Mouse (Mus musculus) left cerebral cortex, postnatal 25 days (tissue): Measurements from ENCODE around the gene Lcn4. TPM values are rescaled to one million over a fixed set of nuclear protein-coding genes. Genes with fewer than 3 reads are reported as not detected.

Source experiments
- DNase-seq, 2 experiments: peaks; one replicate each; pipeline ENCODE4 v3.0.0; 2022; ENCODE audit warnings: low spot score in 2 of 2, mixed read lengths in 1 of 2
- intact Hi-C: fragments of 180-260 bp; cut with DNase I; formaldehyde crosslinking; loops from one replicate; pipeline ENCODE4 v1.15.1; 2025
- total RNA-seq, 2 experiments: library from RNA; stranded (reverse); gene quantifications; 2 replicates each; pipeline ENCODE4 v1.2.3; 2021

Gene Lcn4
- total RNA-seq, 2 experiments from 2014 or later, result not detected

GRCm38 (mm10) chr2:26636325-26636635 lies 34.8 kb downstream of the Lcn4 start:
- DNase-seq, result no peak
- intact Hi-C loops, result loop anchor here (10.0 kb wide), 1 partner anchor 389 kb away; the partner anchor contains the start of gene Slc2a6

GRCm38 (mm10) chr2:26635489-26636324 lies 35.4 kb downstream of the Lcn4 start:
- peak in 1 of 2 experiments; percentile 11 for DNase-seq

DNA sequence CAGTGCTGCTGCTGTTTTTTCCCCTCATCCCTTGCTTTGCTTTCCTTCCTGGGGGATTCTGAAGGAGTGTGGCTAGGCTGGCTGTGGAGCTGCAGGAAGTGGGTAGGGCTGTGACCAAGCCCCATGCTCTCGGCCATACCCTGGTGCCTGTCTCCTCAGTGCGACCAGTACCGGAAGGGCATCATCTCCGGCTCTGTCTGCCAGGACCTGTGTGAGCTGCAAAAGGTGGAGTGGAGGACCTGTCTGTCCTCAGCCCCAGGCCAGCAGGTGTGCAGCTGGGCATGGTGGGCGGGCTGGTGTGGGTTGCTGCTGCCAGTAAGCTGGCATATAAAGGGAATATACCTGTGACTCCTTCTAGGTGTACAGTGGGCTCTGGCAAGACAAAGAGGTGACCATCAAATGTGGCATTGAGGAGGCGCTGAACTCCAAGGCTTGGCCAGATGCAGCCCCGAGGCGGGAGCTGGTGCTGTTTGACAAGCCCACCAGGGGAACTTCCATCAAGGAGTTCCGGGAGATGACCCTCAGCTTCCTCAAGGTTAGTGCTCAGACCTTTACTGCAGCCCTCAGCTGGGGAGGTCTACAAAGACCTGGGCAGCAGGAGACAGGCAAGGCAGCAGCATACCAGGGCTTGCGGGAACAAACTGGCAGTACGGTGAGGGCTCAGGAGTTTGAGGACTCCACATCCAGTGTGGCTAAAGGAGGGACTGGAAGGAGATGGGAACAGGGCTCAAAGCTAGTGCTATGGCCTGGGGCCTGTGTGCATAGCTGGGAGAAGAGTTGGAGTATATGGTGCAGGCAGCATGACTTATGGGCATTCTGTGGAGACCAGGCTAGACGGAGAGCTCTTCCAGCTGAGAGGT lies 36.2 kb downstream of the Lcn4 start:
- intact Hi-C loops, result loop anchor here (10.0 kb wide), 1 partner anchor 390 kb away; the partner anchor contains the start of gene Slc2a6
- DNase-seq, result peak in 1 of 2 experiments; percentile 4

More at GRCm38 (mm10) chr2:26635489-26636324, 35.4 kb downstream of the Lcn4 start:
- intact Hi-C loops, result loop anchor here (10.0 kb wide), 1 partner anchor 389 kb away; the partner anchor contains the start of gene Slc2a6

DNA sequence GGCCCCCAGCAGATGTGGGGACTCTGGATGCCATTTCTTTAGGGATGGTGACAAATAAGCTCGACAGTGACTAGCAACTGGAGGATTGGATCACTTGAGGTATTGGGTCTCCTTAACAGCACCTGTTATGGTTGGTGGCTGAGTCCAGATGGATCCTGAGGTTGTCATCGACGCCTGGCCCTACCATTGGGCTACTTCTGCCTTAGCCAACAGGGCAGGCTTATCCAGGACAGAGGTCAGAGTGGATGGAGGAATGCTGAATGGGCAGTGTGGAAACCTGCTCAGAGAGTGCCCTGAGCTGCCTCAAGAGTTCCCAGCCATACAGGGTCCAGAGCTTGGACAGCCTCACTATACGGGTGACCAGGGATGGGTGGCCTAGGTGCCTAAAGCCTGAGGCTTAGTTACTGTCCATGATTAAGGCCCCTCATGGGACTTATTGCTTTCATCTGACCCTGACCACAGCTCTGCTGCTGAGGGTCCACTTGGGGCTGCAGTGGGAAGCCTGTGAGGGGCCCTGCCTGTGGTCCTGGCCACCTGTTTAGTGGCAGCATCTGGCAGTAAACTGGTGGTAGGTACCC lies 37.0 kb downstream of the Lcn4 start:
- intact Hi-C loops, result loop anchor here (10.0 kb wide), 1 partner anchor 391 kb away; the partner anchor contains the start of gene Slc2a6
- no peak for DNase-seq

- DNase-seq, result no peak
- intact Hi-C loops, result loop anchor here (10.0 kb wide), 1 partner anchor 392 kb away; the partner anchor contains the start of gene Slc2a6
Measured at GRCm38 (mm10) chr2:26632541-26633395, 38.3 kb downstream of the Lcn4 start.

DNA sequence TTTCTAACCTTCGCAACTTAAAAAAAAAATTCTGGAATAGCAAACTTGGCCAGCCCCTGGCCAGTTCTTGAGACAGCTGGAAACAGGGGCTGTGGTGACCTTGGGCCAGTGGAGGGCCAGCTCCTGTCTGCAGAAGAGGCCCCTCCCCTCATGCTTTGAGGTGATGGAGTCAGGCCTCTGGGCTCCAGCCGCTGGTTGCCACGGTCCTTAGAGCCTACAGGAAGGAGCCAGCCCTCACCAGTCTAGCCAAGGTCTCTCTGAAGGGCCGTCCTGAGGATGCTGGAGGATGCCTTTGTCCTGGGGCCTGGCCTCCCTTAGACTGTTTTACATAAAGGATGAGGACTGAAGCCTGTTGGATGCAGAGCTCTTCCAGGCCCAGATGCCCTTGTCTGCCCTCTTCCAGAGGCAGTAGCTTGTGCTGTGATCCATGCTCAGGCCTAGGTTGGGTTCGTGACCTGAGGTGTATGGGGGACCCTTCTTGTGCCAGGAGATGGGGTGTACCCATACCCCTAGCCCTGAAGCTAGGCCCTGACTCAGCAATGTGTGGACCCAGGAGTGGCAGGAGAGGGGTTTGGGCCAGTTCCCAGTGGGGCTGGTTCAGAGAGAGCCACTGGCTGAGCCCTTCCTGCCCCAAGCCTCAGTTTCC lies 42.2 kb downstream of the Lcn4 start:
- intact Hi-C loops, result loop anchor here (5.0 kb wide), 1 partner anchor 182 kb away; the partner anchor contains the start of gene Sec16a

DNA sequence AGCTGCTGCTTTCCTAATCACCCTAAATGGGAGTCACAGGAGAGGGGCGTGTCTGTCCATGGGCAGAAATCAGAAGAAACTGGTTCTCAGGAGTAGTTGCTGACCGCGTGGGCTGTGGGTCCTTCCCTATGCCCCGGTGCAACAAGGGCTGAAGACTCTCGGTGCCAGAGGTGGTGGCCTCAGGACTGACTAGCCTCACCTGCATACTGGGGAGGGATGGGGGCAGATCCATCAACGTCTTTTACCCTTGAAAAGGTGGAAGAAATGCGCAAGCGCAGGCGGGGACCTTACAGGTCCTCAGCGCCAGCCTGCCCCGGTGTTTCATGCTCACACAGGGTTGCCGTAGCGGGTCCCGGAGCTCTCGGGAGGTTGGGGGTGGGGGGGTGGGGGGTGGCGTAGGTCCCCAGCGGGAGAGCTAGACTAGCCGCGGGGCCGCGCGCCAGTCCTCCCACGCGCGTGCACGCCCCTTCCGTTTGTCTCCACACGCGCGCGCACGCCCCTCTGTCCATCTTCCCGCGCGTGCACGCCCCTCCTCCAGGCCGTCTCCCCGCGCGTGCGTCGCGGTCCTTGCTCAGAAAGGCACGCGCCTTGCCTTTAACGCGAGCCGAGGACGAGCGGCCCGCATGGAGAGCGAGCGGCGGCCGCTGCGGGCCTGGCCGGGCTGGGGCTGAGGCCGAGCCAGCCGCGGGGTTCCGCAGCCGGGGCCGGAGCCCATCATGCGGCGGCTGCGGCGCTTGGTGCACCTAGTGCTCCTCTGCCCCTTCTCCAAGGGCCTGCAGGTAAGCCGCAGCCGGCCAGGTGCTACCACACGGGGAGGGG lies 43.0 kb downstream of the Lcn4 start, which contains the start of gene Fam69b:
Gene Fam69b, plus strand, starts transcription at position 537 of the 819 bp plus-strand sequence.
- peak; percentile 91 to 92 for DNase-seq
- intact Hi-C loops, result loop anchor here (5.0 kb wide), 1 partner anchor 181 kb away; the partner anchor contains the start of gene Sec16a

More for the DNA sequence above, 42.2 kb downstream of the Lcn4 start:
- DNase-seq, result peak in 1 of 2 experiments; percentile 13

DNA sequence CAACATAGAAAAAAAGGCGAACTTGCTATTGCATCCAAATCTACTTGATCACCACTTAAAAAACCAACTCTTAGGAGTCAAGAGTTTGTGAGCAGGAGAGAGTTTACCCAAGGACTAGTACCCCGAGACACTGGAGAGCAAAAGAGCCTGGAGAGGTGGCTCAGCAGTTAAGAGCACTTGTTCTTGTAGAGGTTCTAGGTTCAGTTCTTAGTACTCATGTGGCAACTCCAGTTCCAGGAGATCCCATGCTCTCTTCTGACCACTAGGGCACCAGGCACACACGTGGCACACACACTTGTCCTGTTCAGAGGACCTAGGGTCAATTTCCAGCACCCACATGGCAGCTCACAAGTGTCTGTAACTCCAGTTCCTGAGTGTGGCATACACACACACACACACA lies 45.0 kb downstream of the Lcn4 start:
- intact Hi-C loops, result loop anchor here (5.0 kb wide), 1 partner anchor 179 kb away; the partner anchor contains the start of gene Sec16a

DNA sequence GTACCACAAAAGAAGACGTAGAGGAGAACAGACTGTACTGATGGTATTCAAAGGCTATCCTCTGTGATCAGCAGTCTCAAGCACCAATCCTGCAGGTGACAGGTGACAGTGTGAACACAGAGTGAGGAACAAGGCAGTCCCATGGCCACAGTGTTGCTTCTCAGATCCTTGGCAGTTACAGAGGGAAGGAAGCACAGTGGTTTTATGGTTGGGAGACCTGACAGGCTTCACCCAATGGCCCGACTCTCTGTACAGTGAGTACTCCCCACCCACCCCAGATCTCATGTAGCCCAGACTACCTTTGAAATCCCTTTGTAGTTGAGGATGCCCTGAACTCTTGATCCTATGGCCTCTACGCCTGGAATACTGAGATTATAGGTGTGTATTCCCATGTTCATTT lies 45.7 kb downstream of the Lcn4 start:
- intact Hi-C loops, result loop anchor here (5.0 kb wide), 1 partner anchor 178 kb away; the partner anchor contains the start of gene Sec16a
- DNase-seq, result no peak

More for the DNA sequence above, 45.0 kb downstream of the Lcn4 start:
- no peak for DNase-seq

DNA sequence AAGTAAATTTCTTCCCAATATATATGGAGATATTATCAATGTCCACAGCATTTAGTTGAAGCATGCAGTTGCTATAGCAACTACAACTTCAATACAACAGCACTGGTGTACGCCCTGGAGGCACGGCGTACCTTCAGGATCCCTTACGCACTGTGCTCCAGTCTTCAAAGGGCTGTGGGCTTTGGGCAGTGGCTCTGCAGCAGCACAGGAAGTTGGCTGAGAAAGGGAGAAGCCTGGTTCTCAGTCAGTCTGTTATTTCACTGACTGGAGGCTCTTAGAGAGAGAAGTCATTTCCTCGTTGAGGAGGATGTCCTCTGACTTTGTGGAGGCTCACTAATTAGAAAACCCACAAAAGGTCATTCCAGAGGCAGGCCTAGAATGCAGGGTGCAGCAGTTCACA lies 48.1 kb downstream of the Lcn4 start:
- intact Hi-C loops, result no loop called here

GRCm38 (mm10) chr2:26621246-26621645 lies 49.8 kb downstream of the Lcn4 start:
- intact Hi-C loops, result no loop called here

More for the DNA sequence above, 48.1 kb downstream of the Lcn4 start:
- DNase-seq, result no peak

GRCm38 (mm10) chr2:26617928-26618327 lies 53.2 kb downstream of the Lcn4 start:
- DNase-seq, result no peak
- intact Hi-C loops, result no loop called here

More at GRCm38 (mm10) chr2:26621246-26621645, 49.8 kb downstream of the Lcn4 start:
- DNase-seq, result no peak

Other genes starting within 250 kb of the Lcn4 start
- 10 to 100 TPM; 43.1 to 49.2 TPM for gene Sec16a, start 226.1 kb downstream of the Lcn4 start, total RNA-seq
- 10 to 100 TPM; 17.4 to 28.9 TPM for gene Notch1, start 154.6 kb downstream of the Lcn4 start, total RNA-seq
- 10 to 100 TPM; 68.0 to 81.4 TPM for gene Egfl7, start 91.3 kb downstream of the Lcn4 start, total RNA-seq
- gene Gm20532, start 84.6 kb downstream of the Lcn4 start, total RNA-seq, result not detected
- 1 to 10 TPM in 1 of 2 experiments, under 1 TPM in 1; 0.85 to 1.2 TPM for gene Agpat2, start 66.9 kb downstream of the Lcn4 start, total RNA-seq
- 10 to 100 TPM; 78.4 to 84.8 TPM for gene Fam69b, start 42.8 kb downstream of the Lcn4 start, total RNA-seq
- not detected for gene Abo, start 193.7 kb upstream of the Lcn4 start, total RNA-seq
- 10 to 100 TPM; 23.4 to 28.0 TPM for gene Surf6, start 231.6 kb upstream of the Lcn4 start, total RNA-seq
- gene Med22, start 239.4 kb upstream of the Lcn4 start, total RNA-seq, result 10 to 100 TPM; 41.9 to 45.0 TPM
- gene Rpl7a, start 239.5 kb upstream of the Lcn4 start, total RNA-seq, result 100 to 1,000 TPM; 229 to 238 TPM
- 10 to 100 TPM; 33.4 to 37.1 TPM for gene Surf2, start 245.1 kb upstream of the Lcn4 start, total RNA-seq
- 10 to 100 TPM; 89.6 to 98.4 TPM for gene Surf1, start 245.2 kb upstream of the Lcn4 start, total RNA-seq